Mouse (Mus musculus): ENCODE measurements at regions not wholly inside any gene's neighbourhood (a gene's known extent, or its start where the extent isn't known, plus 50 kb on each side); places are given as distances from the start of the nearest gene placed in this dataset.

DNA sequence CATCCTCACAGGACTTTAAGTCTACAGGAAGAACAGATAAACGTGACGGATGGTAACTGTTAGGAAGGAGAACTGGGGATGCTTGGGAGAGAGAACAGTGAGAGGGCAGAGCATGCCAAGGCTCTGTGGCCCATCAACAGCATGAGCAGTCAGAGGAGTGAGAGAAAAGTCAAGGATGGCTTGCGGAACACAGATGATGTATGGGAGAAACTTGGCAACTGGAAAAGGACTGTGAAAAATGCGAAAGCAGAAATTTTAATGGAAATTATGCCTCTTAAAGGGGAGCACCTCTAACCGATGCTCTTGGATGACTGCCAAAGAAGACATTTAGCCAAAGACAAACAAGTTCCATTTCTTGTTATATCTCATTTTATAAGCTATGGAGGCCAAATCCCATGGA lies 382.6 kb downstream of the Sorl1 start:
- H3K36me3 ChIP-seq, result no peaks in the 10 kb centered on the region
- H3K9me3 ChIP-seq, result no peaks in the 10 kb centered on the region
- H3K4me3 ChIP-seq, result no peak overlapping the region
- WGBS, result 74% methylated on average over 5 of the region's 5 CpGs
- H3K27me3 ChIP-seq, result no peaks in the 10 kb centered on the region
- H3K27ac ChIP-seq (replicated peaks), result no peak overlapping the region
- no peak for ATAC-seq (ENCODE audit: low read depth)
- no peak overlapping the region for H3K9ac ChIP-seq
- H3K4me2 ChIP-seq, result no peak overlapping the region
- H3K4me1 ChIP-seq (replicated peaks), result peaks cover 13% of the 10 kb centered on the region

- 97% methylated on average over 8 of the region's 8 CpGs for WGBS
- no peaks in the 10 kb centered on the region for H3K9me3 ChIP-seq
- no peak for ATAC-seq (ENCODE audit: low read depth)
These were observed 383.6 kb downstream of the Sorl1 start for GRCm38 (mm10) chr9:41740536-41740935.

DNA sequence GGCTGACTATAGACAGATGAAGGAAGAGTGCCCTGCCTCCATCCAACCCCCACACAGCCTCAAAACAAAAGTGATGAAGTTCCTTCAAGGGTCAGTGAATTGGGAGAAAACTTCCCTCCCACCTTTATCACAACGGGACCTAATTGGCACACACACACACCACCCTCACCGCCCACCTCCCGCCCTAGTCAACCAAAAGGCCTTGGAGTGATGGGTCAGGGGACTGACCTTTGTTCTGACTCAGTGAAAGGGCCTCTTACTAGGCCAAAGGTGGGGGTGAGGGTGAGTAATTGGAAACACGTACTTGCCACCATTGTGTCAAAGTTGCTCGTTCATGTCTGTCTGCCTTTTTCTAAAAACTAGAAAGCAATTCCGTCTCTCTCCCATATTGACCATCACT lies 386.4 kb downstream of the Sorl1 start:
- H3K4me1 ChIP-seq (replicated peaks), result peaks cover 28% of the 10 kb centered on the region
- 51% methylated on average over 6 of the region's 6 CpGs for WGBS
- ATAC-seq (ENCODE audit: low read depth), result no peak
- H3K9ac ChIP-seq, result no peak overlapping the region
- no peaks in the 10 kb centered on the region for H3K9me3 ChIP-seq
- no peaks in the 10 kb centered on the region for H3K36me3 ChIP-seq
- no peaks in the 10 kb centered on the region for H3K27me3 ChIP-seq
- H3K27ac ChIP-seq (replicated peaks), result peak overlapping the region; percentile 99
- H3K4me3 ChIP-seq, result no peak overlapping the region
- peak overlapping the region; percentile 63 for H3K4me2 ChIP-seq

More at GRCm38 (mm10) chr9:41740536-41740935, 383.6 kb downstream of the Sorl1 start:
- Histone ChIP-seq H3K4me3 (no peak overlapping the region), H3K36me3 (no peaks in the 10 kb centered on the region), H3K27ac (replicated peaks) (no peak overlapping the region), H3K9ac (no peak overlapping the region), H3K27me3 (no peaks in the 10 kb centered on the region), H3K4me2 (no peak overlapping the region), H3K4me1 (replicated peaks) (peaks cover 19% of the 10 kb centered on the region)

GRCm38 (mm10) chr9:41736881-41737280 lies 387.2 kb downstream of the Sorl1 start:
- H3K4me3 ChIP-seq, result peak overlapping the region; percentile 38
- H3K9ac ChIP-seq, result peak overlapping the region; percentile 78
- no peak for ATAC-seq (ENCODE audit: low read depth)
- no peaks in the 10 kb centered on the region for H3K27me3 ChIP-seq
- peaks cover 28% of the 10 kb centered on the region for H3K4me1 ChIP-seq (replicated peaks)
- no peaks in the 10 kb centered on the region for H3K9me3 ChIP-seq
- H3K36me3 ChIP-seq, result no peaks in the 10 kb centered on the region
- 9% methylated on average over 6 of the region's 6 CpGs for WGBS
- peak overlapping the region; percentile 63 for H3K4me2 ChIP-seq
- H3K27ac ChIP-seq (replicated peaks), result peak overlapping the region; percentile 99

DNA sequence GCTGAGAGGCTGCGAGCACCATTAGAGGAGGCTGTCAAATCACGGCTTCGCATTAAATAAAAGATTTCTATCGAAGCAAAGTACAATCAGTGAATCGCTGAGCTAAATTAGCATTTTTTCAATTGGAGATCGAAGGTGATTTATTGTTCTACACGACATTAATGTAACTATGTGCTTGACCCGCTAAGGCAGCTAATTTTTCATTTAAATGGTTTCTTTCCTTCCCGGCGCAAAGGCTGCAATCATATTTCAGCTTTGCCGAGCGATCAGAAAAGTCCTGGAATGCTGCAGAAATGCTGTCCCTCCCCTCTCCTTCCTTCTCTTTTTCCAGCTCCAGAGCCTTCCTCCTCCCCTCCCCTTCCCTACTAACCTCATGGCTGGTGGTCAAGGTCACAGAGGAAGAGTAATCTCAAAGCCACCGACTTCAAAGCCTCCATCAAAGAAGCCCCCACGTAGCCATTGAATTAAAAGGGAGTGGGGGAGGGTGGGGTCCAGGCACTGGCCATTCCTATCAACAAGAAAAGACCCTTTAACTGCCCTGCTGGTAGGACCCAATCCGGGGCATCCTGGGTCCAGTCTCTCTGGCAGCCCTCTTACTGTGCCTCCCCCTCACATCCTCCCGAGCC lies 387.8 kb downstream of the Sorl1 start:
- ATAC-seq (ENCODE audit: low read depth), result peak; percentile 83

GRCm38 (mm10) chr9:41735448-41736233 lies 388.5 kb downstream of the Sorl1 start:
- no peaks in the 10 kb centered on the region for H3K9me3 ChIP-seq
- H3K9ac ChIP-seq, result peak overlapping the region; percentile 78
- peak; percentile 92 for ATAC-seq (ENCODE audit: low read depth)
- peak overlapping the region; percentile 99 for H3K27ac ChIP-seq (replicated peaks)
- under 1% methylated on average over 22 of the region's 22 CpGs for WGBS
- H3K36me3 ChIP-seq, result no peaks in the 10 kb centered on the region
- H3K4me2 ChIP-seq, result peak overlapping the region; percentile 63
- no peaks in the 10 kb centered on the region for H3K27me3 ChIP-seq
- peaks cover 28% of the 10 kb centered on the region for H3K4me1 ChIP-seq (replicated peaks)
- peak overlapping the region; percentile 38 for H3K4me3 ChIP-seq

More for the DNA sequence above, 387.8 kb downstream of the Sorl1 start:
- Histone ChIP-seq H3K27ac (replicated peaks) (peak overlapping the region; percentile 99), H3K36me3 (no peaks in the 10 kb centered on the region), H3K9me3 (no peaks in the 10 kb centered on the region), H3K4me3 (peak overlapping the region; percentile 38), H3K4me2 (peak overlapping the region; percentile 63), H3K4me1 (replicated peaks) (peaks cover 28% of the 10 kb centered on the region), H3K27me3 (no peaks in the 10 kb centered on the region), H3K9ac (peak overlapping the region; percentile 78)
- WGBS, result under 1% methylated on average over 16 of the region's 16 CpGs

GRCm38 (mm10) chr9:41734925-41735447 lies 389.1 kb downstream of the Sorl1 start:
- ATAC-seq (ENCODE audit: low read depth), result no peak; the same call in 1 of the 2 replicates
- 16% methylated on average over 8 of the region's 8 CpGs for whole genome bisulfite sequencing
- H3K4me3 ChIP-seq, result peak overlapping the region; percentile 38
- peak overlapping the region; percentile 78 for H3K9ac ChIP-seq
- no peaks in the 10 kb centered on the region for H3K9me3 ChIP-seq
- peaks cover 28% of the 10 kb centered on the region for H3K4me1 ChIP-seq (replicated peaks)
- peak overlapping the region; percentile 63 for H3K4me2 ChIP-seq
- H3K36me3 ChIP-seq, result no peaks in the 10 kb centered on the region
- H3K27me3 ChIP-seq, result no peaks in the 10 kb centered on the region
- H3K27ac ChIP-seq (replicated peaks), result peak overlapping the region; percentile 99

DNA sequence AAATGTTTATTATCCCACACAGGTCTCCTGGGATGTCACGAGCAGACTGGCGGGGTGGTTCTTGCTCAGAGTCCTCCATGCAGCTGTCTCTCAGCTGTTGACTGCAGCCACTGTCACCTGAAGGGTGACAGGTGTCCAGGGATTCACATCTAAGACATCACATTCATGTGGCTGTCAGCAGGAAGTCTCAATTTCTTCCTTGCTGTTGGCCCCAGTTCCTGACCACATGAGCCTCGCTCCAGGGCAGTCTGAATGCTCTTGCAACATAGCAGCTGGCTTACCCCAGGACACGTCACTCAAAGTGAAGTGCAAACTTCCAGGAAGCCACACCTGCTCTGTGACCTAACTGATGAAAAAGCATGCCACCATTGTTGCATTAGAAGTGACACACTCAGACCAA lies 402.5 kb downstream of the Sorl1 start:
- Histone ChIP-seq H3K27me3 (no peaks in the 10 kb centered on the region), H3K4me2 (no peak overlapping the region), H3K4me3 (no peak overlapping the region), H3K9me3 (no peaks in the 10 kb centered on the region), H3K36me3 (no peaks in the 10 kb centered on the region), H3K27ac (replicated peaks) (no peak overlapping the region), H3K9ac (no peak overlapping the region), H3K4me1 (replicated peaks) (no peaks in the 10 kb centered on the region)
- WGBS, result 82% methylated on average over 4 of the region's 4 CpGs
- ATAC-seq (ENCODE audit: low read depth), result no peak

DNA sequence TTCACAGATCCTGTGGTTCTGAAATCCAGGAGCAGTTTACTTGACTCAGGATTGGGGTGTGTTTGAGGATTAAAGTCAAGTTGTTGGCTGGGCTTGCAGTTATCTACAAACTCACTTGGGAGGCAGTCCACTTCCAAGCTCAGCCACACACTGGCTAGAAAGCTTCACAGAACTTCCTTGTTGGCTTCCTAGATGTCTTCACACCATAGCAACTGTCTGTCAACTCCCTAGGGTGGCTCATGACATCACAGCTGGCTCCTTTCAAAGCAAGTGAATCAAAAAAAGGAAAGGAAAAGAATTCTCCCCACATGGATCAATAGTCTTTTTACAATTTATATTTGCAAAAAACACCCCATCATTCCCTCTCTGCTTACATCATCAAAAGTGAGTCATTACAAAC lies 408.9 kb downstream of the Sorl1 start:
- no peak for ATAC-seq (ENCODE audit: low read depth)
- Histone ChIP-seq H3K36me3 (no peaks in the 10 kb centered on the region), H3K27me3 (no peaks in the 10 kb centered on the region), H3K4me3 (no peak overlapping the region), H3K9ac (no peak overlapping the region), H3K27ac (replicated peaks) (no peak overlapping the region), H3K9me3 (no peaks in the 10 kb centered on the region), H3K4me2 (no peak overlapping the region), H3K4me1 (replicated peaks) (no peaks in the 10 kb centered on the region)

DNA sequence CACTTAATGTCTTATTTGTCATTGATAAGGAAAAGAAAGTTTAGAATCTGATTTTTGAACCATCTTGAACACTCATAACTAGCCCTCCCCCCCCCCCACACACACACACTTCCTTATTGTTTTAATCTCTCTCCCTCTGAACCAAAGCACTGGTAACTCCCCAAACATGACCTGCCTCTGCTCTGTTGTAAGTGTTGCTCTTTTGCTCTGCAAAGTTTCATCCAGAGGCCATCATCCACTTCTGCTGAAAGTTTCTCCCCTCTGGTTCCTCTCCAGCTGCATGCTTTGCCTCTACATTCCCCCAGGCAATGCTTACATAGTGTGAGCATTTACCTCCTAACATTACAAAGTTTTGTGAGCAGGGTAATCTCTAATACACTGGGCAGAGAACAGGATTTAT lies 418.1 kb downstream of the Sorl1 start:
- Histone ChIP-seq H3K4me1 (replicated peaks) (peaks cover 10% of the 10 kb centered on the region), H3K36me3 (no peaks in the 10 kb centered on the region), H3K27ac (replicated peaks) (no peak overlapping the region), H3K27me3 (no peaks in the 10 kb centered on the region), H3K9ac (no peak overlapping the region), H3K9me3 (no peaks in the 10 kb centered on the region), H3K4me2 (no peak overlapping the region), H3K4me3 (no peak overlapping the region)
- ATAC-seq (ENCODE audit: low read depth), result no peak

- H3K4me3 ChIP-seq, result no peak overlapping the region
- WGBS, result 65% methylated on average over 8 of the region's 8 CpGs
- no peak overlapping the region for H3K9ac ChIP-seq
- no peak overlapping the region for H3K4me2 ChIP-seq
- H3K9me3 ChIP-seq, result no peaks in the 10 kb centered on the region
- H3K27me3 ChIP-seq, result no peaks in the 10 kb centered on the region
- H3K36me3 ChIP-seq, result no peaks in the 10 kb centered on the region
- no peak overlapping the region for H3K27ac ChIP-seq (replicated peaks)
- H3K4me1 ChIP-seq (replicated peaks), result peaks cover 15% of the 10 kb centered on the region
- no peak for ATAC-seq (ENCODE audit: low read depth)
These were observed 418.6 kb downstream of the Sorl1 start for GRCm38 (mm10) chr9:41705461-41705903.

- Histone ChIP-seq H3K27me3 (no peaks in the 10 kb centered on the region), H3K4me2 (no peak overlapping the region), H3K4me3 (no peak overlapping the region), H3K9ac (no peak overlapping the region), H3K9me3 (no peaks in the 10 kb centered on the region), H3K4me1 (replicated peaks) (peaks cover 36% of the 10 kb centered on the region), H3K27ac (replicated peaks) (no peak overlapping the region), H3K36me3 (no peaks in the 10 kb centered on the region)
- WGBS, result 76% methylated on average over 6 of the region's 6 CpGs
- ATAC-seq (ENCODE audit: low read depth), result no peak
These were observed 421.0 kb downstream of the Sorl1 start for GRCm38 (mm10) chr9:41703091-41703490.

Data from neural tube, embryonic 13.5 days (tissue).